Mouse (Mus musculus) liver, postnatal 0 days (tissue): ENCODE data around the gene Gm20503. TPM values are rescaled to one million over a fixed set of nuclear protein-coding genes. Genes with fewer than 3 reads are reported as not detected.

Experiments used
- ATAC-seq: fragments of 200-750 bp; cut with Nextera tagmentation; 2 replicates; pipeline ENCODE4 v1.8.0; 2017; ENCODE audit warnings: mild to moderate bottlenecking, moderate library complexity
- DNase-seq: peaks from one replicate; pipeline ENCODE4 v3.0.0-alpha.2; 2016
- H3K27ac ChIP-seq: fragments of 300-500 bp; sonication (generic); 2 replicates; pipeline ENCODE4 v1.5.1; 2014; ENCODE audit warnings: antibody characterized with exemption, moderate library complexity, mild to moderate bottlenecking, low read depth
- H3K27me3 ChIP-seq: fragments of 300-500 bp; sonication (generic); 2 replicates; pipeline ENCODE4 v1.6.1; 2014; ENCODE audit warnings: low read length, control low read depth, mixed read lengths; ENCODE audit not compliant: insufficient read depth
- H3K36me3 ChIP-seq: fragments of 300-500 bp; sonication (generic); replicated peaks from 2 replicates; pipeline ENCODE4 v1.6.1; 2014; ENCODE audit warnings: mild to moderate bottlenecking, control low read depth, low read length, moderate library complexity, mixed read lengths; ENCODE audit not compliant: insufficient read depth
- H3K4me1 ChIP-seq: fragments of 300-500 bp; sonication (generic); 2 replicates; pipeline ENCODE4 v1.6.1; 2014; ENCODE audit warnings: antibody characterized with exemption, mild to moderate bottlenecking, control low read depth; ENCODE audit not compliant: insufficient read depth
- H3K4me2 ChIP-seq: fragments of 300-500 bp; sonication (generic); 2 replicates; pipeline ENCODE4 v1.6.1; 2014; ENCODE audit warnings: low read depth, mild to moderate bottlenecking, low read length, moderate library complexity, mixed read lengths
- H3K4me3 ChIP-seq: fragments of 300-500 bp; sonication (generic); 2 replicates; pipeline ENCODE4 v1.5.1; 2014; ENCODE audit warnings: low read depth, low read length
- H3K9ac ChIP-seq: fragments of 300-500 bp; sonication (generic); replicated peaks from 2 replicates; pipeline ENCODE4 v1.6.1; 2014; ENCODE audit warnings: mild to moderate bottlenecking, moderate library complexity
- H3K9me3 ChIP-seq: fragments of 300-500 bp; sonication (generic); 2 replicates; pipeline ENCODE4 v1.6.1; 2016; ENCODE audit warnings: mild to moderate bottlenecking, control low read depth, low read length, mixed read lengths
- CTCF ChIP-seq: sonication (generic); IDR thresholded peaks from 2 replicates; pipeline ENCODE4 v1.5.1; 2016; ENCODE audit warnings: antibody characterized with exemption, low read depth
- EP300 ChIP-seq: IDR thresholded peaks from 2 replicates; pipeline ENCODE4 v1.6.1; 2016; ENCODE audit warnings: antibody characterized with exemption, low read depth, mild to moderate bottlenecking
- WGBS: fragments of 180-500 bp; shearing (Covaris S2); extraction: QIAGEN DNeasy Blood & Tissue Kit; methylation state at CpG from one replicate; pipeline ENCODE4 v1.1.7; 2014; ENCODE audit not compliant: insufficient replicate concordance; 5-methylcytosine and 5-hydroxymethylcytosine counted together
- polyA plus RNA-seq: library from polyadenylated mRNA; unstranded; fragments of >200 nt; fragmentation: Nextera tagmentation; extraction: Ambion mirVana; gene quantifications from 2 replicates; pipeline ENCODE4 v1.2.1, GENCODE M21; 2015

The Gm20503 gene
- polyA plus RNA-seq, 1 experiment from 2014 or later = 17.7 TPM

DNA sequence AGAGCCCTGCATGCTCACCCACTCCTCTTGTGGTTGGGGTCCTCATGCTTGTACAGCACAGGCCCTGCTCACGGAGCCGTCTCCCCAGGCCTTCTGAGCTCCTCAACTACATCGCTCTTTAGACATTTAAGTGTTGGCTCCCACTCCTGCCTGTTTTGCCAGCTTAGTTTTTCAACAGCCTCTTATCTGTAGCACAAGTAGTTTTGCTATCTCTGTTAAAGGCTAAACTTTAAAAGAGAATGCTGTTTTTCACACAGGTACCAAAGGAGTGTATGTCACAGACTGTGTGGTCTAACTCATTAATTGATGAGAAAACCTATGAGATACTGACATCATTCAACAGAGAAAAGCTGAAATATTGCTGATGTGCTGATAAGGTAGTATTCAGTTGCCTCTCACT is 8.4 kb downstream of the Gm20503 start:
- 0 out of 2 replicates have a peak, but pooled peaks cover 3% of the 10 kb centered on the region for H3K36me3 ChIP-seq
- H3K4me1 ChIP-seq = peaks cover 29% of the 10 kb centered on the region
- no peak overlapping the region for H3K4me3 ChIP-seq
- no peak overlapping the region for H3K4me2 ChIP-seq
- no peak overlapping the region for H3K27ac ChIP-seq
- ATAC-seq (no peak), DNase-seq (no peak)
- WGBS = 42% methylated on average over 3 of the region's 3 CpGs
- H3K9me3 ChIP-seq = no peaks in the 10 kb centered on the region
- TF ChIP-seq EP300 = no peak
- H3K9ac ChIP-seq = no peak overlapping the region
- H3K27me3 ChIP-seq = no peaks in the 10 kb centered on the region

DNA sequence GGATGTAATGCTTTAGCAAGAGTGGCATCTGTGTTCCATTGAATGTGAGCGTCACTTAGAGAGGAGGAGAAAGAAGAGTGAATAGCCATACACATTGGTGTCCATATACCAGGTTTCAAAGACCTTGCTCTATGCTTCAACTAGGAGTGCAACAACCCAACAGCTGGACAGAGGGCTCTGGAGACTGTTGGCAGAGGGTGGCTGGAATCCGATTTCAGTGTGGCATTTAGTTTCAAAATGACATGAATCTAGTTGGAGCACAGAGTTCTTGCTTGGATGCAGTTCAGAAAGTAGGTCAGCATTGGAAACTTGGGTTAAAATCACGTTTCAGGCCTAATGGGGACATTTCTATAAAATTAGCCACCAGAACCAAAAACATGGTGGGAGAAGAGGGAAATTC is 12.2 kb downstream of the Gm20503 start:
- 80% methylated on average over 3 of the region's 3 CpGs for WGBS
- H3K9me3 ChIP-seq = no peaks in the 10 kb centered on the region

GRCm38 (mm10) chr4:59016922-59017321 is 13.9 kb downstream of the Gm20503 start:
- Histone ChIP-seq H3K27ac (no peak overlapping the region), H3K9me3 (no peaks in the 10 kb centered on the region), H3K27me3 (no peaks in the 10 kb centered on the region), H3K4me2 (no peak overlapping the region), H3K4me1 (no peaks in the 10 kb centered on the region), H3K9ac (no peak overlapping the region), H3K4me3 (no peak overlapping the region), H3K36me3 (peaks cover 26% of the 10 kb centered on the region)
- TF ChIP-seq EP300 (no peak), CTCF (no peak)
- no peak for ATAC-seq
- WGBS = 63% methylated on average over 2 of the region's 2 CpGs
- DNase-seq = no peak

More for the DNA sequence above, 12.2 kb downstream of the Gm20503 start:
- no peak overlapping the region for H3K27ac ChIP-seq
- no peak for DNase-seq
- TF ChIP-seq CTCF (no peak), EP300 (no peak)
- no peaks in the 10 kb centered on the region for H3K27me3 ChIP-seq
- H3K4me3 ChIP-seq = no peak overlapping the region
- H3K36me3 ChIP-seq = peaks cover 23% of the 10 kb centered on the region
- H3K9ac ChIP-seq = no peak overlapping the region
- H3K4me2 ChIP-seq = no peak overlapping the region
- H3K4me1 ChIP-seq = peaks cover 6% of the 10 kb centered on the region
- no peak for ATAC-seq

DNA sequence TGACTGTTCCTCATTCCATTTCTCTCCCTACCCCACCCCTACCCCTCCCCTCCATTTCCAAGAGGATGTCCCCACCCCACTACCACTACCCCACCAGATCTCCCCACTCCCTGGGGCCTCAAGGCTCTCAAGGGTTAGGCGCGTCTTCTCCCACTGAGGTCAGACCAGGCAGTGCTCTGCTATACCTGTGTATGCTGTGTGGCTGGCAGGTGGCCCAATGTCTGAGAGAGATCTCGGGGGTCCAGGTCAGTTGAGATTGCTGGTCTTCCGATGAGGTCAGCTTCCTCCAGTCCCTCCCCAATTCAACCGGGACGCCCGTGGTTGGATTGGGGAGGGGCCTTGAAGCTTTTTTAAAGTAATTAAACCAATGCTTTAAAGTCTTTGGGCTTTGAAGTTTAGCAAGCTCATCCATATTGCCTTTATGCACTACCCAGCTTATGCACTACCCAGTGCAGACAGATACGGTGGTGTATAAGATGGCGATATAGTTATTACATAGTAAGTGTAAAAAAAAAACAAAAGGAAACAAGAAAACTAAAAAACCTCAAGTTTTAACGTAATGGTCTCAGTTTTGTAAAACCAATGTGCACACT is 31.4 kb downstream of the Gm20503 start:
- H3K27me3 ChIP-seq = no peaks in the 10 kb centered on the region
- no peaks in the 10 kb centered on the region for H3K9me3 ChIP-seq
- TF ChIP-seq CTCF (no peak), EP300 (no peak)
- ATAC-seq = no peak
- peak overlapping the region; percentile 96 for H3K4me2 ChIP-seq
- H3K36me3 ChIP-seq = no peaks in the 10 kb centered on the region
- peak overlapping the region; percentile 78 for H3K4me3 ChIP-seq
- peaks cover 14% of the 10 kb centered on the region for H3K4me1 ChIP-seq
- 78% methylated on average over 10 of the region's 10 CpGs for WGBS
- peak overlapping the region; percentile 79; the same call in 1 of the 2 replicates for H3K9ac ChIP-seq
- DNase-seq = no peak
- no peak overlapping the region for H3K27ac ChIP-seq

DNA sequence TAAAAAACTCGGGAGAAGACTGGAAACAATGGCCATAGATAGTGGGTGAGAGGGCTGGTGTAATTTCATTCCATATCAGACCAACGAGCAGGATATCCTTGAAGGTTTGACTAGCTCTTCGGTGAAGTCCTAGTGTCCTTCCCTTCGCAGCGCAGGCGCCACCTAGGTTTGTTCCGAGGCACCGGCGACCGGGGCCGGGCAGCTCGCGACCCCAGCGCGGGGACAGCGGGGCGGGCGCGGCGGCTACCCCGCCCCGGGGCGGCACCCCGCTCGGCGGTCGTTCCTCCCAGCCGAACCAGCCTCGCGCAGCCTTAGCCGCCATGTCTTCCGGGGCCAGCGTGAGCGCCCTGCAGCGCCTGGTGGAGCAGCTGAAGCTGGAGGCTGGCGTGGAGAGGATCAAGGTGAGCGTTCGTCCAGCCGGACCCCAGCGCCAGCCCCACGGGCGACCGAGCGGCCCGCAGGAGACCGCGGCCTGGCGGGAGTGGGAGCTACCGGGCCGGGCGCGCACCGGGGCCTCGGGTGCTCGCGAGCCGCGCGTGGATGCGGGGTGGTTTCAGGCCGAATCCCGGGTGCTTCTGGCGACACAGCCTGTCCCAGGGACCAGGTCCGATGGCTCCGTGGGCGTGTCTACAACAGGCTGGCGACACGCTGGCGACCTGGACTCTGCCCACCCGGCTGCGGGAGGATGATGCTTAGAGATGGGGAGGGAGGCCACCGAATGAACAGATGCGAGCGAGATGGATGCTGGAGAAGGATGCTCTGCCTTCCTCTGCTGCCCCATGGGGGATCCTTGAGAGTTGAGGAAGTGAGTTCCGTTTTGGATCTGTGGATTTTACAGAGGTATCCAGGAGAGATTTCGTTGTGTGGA is 32.1 kb downstream of the Gm20503 start, which contains the start of gene Gng10:
Gng10 (plus strand) TSS at position 171 of the 868 bp plus-strand sequence.
- Histone ChIP-seq H3K36me3 (no peaks in the 10 kb centered on the region), H3K27me3 (no peaks in the 10 kb centered on the region), H3K4me3 (peak within 1 kb of the TSS; percentile 78), H3K9me3 (no peaks in the 10 kb centered on the region), H3K4me1 (peaks cover 17% of the 10 kb centered on the region), H3K27ac (peak within 1 kb of the TSS; percentile 56), H3K4me2 (peak within 1 kb of the TSS; percentile 96), H3K9ac (peak within 1 kb of the TSS; percentile 79)
- TF ChIP-seq EP300 (no peak), CTCF (no peak)
- peak; percentile 89 for ATAC-seq
- DNase-seq = peak; percentile 67
- 8% methylated on average over 76 of the region's 76 CpGs for WGBS

GRCm38 (mm10) chr4:59035786-59036350 is 32.9 kb downstream of the Gm20503 start:
- Histone ChIP-seq H3K9ac (peak overlapping the region; percentile 79), H3K27me3 (no peaks in the 10 kb centered on the region), H3K9me3 (no peaks in the 10 kb centered on the region), H3K36me3 (no peaks in the 10 kb centered on the region), H3K4me3 (peak overlapping the region; percentile 78), H3K27ac (no peak overlapping the region), H3K4me1 (peaks cover 19% of the 10 kb centered on the region), H3K4me2 (peak overlapping the region; percentile 96)
- no peak for DNase-seq
- 63% methylated on average over 18 of the region's 18 CpGs for WGBS
- no peak for ATAC-seq
- TF ChIP-seq CTCF = no peak
- no peak for TF ChIP-seq EP300
